Mouse (Mus musculus): ENCODE data around the gene Myt1. TPM values are rescaled to one million over a fixed set of nuclear protein-coding genes. Genes with fewer than 3 reads are reported as not detected.

The Myt1 gene
- total and polyA plus RNA-seq, 3 experiments: not detected

DNA sequence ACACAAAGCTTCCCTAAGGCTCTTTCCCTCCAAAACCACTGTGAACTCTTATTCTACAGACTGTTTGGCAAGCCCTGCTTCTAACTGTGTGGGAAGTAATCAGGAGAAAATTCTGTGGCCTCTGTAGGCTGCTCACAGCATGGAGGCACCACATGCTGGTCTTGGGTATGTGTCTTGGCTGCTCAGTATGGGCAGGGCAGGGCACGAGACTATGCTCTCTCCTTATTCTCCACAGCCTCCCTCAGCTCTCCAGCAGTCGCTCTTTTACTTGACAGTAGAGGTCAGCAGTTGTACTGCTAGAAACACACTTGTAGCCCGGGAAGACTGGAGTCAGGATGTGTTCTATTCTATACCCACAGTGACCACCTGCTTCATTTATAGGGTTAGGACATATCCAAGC is 43.1 kb upstream of the Myt1 start:
- H3K27me3 ChIP-seq (ENCODE audit: control insufficient read depth in 1 of 2, insufficient read depth in 2 of 2, low read length in 2 of 2): no peaks in the 10 kb centered on the region
- no peak for DNase-seq (ENCODE audit: low read depth, low spot score)
- H3K4me1 ChIP-seq (ENCODE audit: control insufficient read depth in 1 of 2, insufficient read depth in 2 of 2, low read length in 2 of 2): peaks cover 0 to 8% of the 10 kb centered on the region in 2 experiments; a peak in 1 of 4 replicates
- 0 out of 4 replicates have a peak, but pooled peaks cover 0 to 2% of the 10 kb centered on the region in 2 experiments for H3K36me3 ChIP-seq (ENCODE audit: control insufficient read depth in 1 of 2, insufficient read depth in 2 of 2, low read length in 2 of 2)
- no peak overlapping the region for H3K4me3 ChIP-seq (ENCODE audit: control insufficient read depth in 1 of 2, insufficient read depth in 1 of 2, low read depth in 2 of 2, low read length in 2 of 2)
- no peak overlapping the region for H3K27ac ChIP-seq (ENCODE audit: control insufficient read depth, low read depth, low read length)
- no peaks in the 10 kb centered on the region for H3K9me3 ChIP-seq (replicated peaks; ENCODE audit: insufficient read depth, low read length)
- H3K79me2 ChIP-seq (ENCODE audit: control insufficient read depth, insufficient read depth, low read length, poor library complexity): no peaks in the 10 kb centered on the region
- H3K9ac ChIP-seq (ENCODE audit: control insufficient read depth, low read depth, low read length, poor library complexity, severe bottlenecking): no peak overlapping the region
- TF ChIP-seq ZKSCAN1 (IDR thresholded peaks at IDR 0.05; ENCODE audit: low read depth, low read length): no peak
- no peak for TF ChIP-seq SMC3 (IDR thresholded peaks at IDR 0.05; ENCODE audit: low read depth, low read length)

DNA sequence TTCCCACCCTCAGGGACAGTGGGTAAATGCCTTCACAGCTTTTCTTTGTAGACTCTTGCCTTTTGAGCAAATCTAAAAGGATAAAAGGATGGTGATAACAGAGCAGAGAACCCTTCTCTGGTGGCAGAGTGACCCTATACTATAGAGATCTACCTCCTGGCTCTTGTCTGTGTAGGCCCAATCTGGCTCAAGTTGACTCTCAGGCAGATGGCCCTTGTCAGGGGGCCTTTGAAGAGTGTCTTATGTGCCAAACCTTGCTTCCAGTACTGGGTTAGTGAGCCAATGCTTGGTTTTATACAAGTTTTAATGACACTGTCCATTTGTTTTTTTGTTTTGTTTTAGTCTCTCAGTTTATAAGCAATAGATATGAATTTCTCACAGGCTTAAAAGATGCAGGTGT is 41.9 kb upstream of the Myt1 start:
- no peak for DNase-seq (ENCODE audit: low read depth, low spot score)
- Histone ChIP-seq H3K36me3 (ENCODE audit: control insufficient read depth in 1 of 2, insufficient read depth in 2 of 2, low read length in 2 of 2) (0 out of 4 replicates have a peak, but pooled peaks cover 0 to 2% of the 10 kb centered on the region in 2 experiments), H3K79me2 (ENCODE audit: control insufficient read depth, insufficient read depth, low read length, poor library complexity) (no peaks in the 10 kb centered on the region), H3K27me3 (ENCODE audit: control insufficient read depth in 1 of 2, insufficient read depth in 2 of 2, low read length in 2 of 2) (no peaks in the 10 kb centered on the region), H3K4me3 (ENCODE audit: control insufficient read depth in 1 of 2, insufficient read depth in 1 of 2, low read depth in 2 of 2, low read length in 2 of 2) (no peak overlapping the region), H3K27ac (ENCODE audit: control insufficient read depth, low read depth, low read length) (no peak overlapping the region), H3K9ac (ENCODE audit: control insufficient read depth, low read depth, low read length, poor library complexity, severe bottlenecking) (no peak overlapping the region), H3K9me3 (replicated peaks; ENCODE audit: insufficient read depth, low read length) (no peaks in the 10 kb centered on the region), H3K4me1 (ENCODE audit: control insufficient read depth in 1 of 2, insufficient read depth in 2 of 2, low read length in 2 of 2) (peaks cover 0 to 3% of the 10 kb centered on the region in 2 experiments; a peak in 1 of 4 replicates)
- TF ChIP-seq RCOR1 (IDR thresholded peaks at IDR 0.05; ENCODE audit: low read depth, low read length): no peak
- no peak for TF ChIP-seq POLR2A (IDR thresholded peaks at IDR 0.05; ENCODE audit: control insufficient read depth in 1 of 2, insufficient read depth in 1 of 2, low read depth in 1 of 2, low read length in 2 of 2, poor library complexity in 1 of 2)
- TF ChIP-seq BHLHE40 (IDR thresholded peaks at IDR 0.05; ENCODE audit: borderline replicate concordance, low read depth, low read length): no peak
- TF ChIP-seq JUND (IDR thresholded peaks at IDR 0.05; ENCODE audit: low read depth, low read length): no peak
- TF ChIP-seq UBTF (IDR thresholded peaks at IDR 0.05; ENCODE audit: borderline replicate concordance, insufficient read depth, low read depth, low read length): no peak
- TF ChIP-seq E2F4 (IDR thresholded peaks at IDR 0.05; ENCODE audit: borderline replicate concordance, low read depth, low read length): no peak
- no peak for TF ChIP-seq POLR2AphosphoS2 (IDR thresholded peaks at IDR 0.05; ENCODE audit: low read length)
- no peak for TF ChIP-seq HCFC1 (IDR thresholded peaks at IDR 0.05; ENCODE audit: low read depth, low read length)
- no peak for TF ChIP-seq TAL1 (IDR thresholded peaks at IDR 0.05; ENCODE audit: low read length)
- no peak for TF ChIP-seq SIN3A (IDR thresholded peaks at IDR 0.05; ENCODE audit: low read length)
- TF ChIP-seq CHD2 (IDR thresholded peaks at IDR 0.05; ENCODE audit: low read length): no peak
- TF ChIP-seq ELF1 (IDR thresholded peaks at IDR 0.05; ENCODE audit: low read depth, low read length): no peak
- no peak for TF ChIP-seq MEF2A (IDR thresholded peaks at IDR 0.05; ENCODE audit: extremely low read depth, insufficient replicate concordance, low read depth, low read length, poor library complexity, severe bottlenecking)
- no peak for TF ChIP-seq ZMIZ1 (IDR thresholded peaks at IDR 0.05; ENCODE audit: low read depth, low read length)
- no peak for TF ChIP-seq RAD21 (IDR thresholded peaks at IDR 0.05; ENCODE audit: low read depth, low read length)
- TF ChIP-seq USF1 (IDR thresholded peaks at IDR 0.05; ENCODE audit: low read depth, low read length): no peak
